Comparison of ENCODE assay signal across 8 mouse cellular contexts in the genomic region with DNA sequence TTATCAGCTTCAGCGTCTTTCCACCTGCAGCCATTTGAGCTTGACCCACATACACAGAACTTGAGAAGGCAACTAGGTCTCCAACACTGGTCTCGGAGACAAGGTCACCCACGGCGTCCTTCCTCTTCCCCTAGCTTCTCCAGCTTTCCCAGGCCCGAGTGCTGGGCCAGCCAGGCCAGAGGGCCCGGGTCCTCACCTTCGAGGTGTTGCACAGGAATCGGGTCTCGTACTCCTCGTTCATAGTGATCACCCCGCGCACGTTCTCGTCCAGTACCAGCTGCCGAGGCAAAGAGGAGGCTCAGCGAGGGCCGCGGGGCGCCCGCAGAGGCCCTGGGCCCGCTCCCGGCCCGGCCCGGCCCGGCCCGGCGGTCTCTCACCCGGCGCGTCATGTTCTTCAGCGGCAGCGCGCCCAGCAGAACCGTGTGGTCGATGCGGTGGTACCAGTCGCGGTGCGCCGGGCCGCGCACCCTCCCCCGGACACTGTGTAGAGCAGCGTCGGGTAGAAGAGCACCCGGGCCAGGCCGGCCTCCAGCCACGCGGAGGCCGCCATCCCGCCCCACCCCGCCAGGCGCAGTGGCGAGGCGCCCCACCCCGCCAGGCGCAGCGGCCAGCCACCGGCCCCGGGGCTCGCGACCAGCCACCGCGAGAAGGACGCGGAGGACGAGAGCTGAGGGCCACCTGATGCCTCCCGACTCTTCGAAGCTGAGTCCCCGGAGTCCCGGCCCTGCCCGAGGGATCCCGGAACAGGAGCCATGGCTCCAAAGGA. TPM values are rescaled to one million over a fixed set of nuclear protein-coding genes. Genes with fewer than 3 reads are reported as not detected.
DNase-seq lines count a peak whose midpoint lies in the region; ATAC-seq and TF ChIP-seq lines count a peak whose summit lies in the region.

No protein-coding gene starts in this region.

- peak; percentile 64 for DNase-seq in MEL (ENCODE audit: low read depth, low spot score)
- DNase-seq in cerebellum, adult 18-20 months, result peak; percentile 70 to 82
- DNase-seq in heart, postnatal 36 days, result peak; percentile 80 to 86
- DNase-seq in layer of hippocampus, postnatal 10 days (ENCODE audit: low spot score in 2 of 2), result peak; percentile 74 to 78
- peak; percentile 67 for DNase-seq in lung, postnatal 25 days (ENCODE audit: low spot score)
- peak; percentile 77 for DNase-seq in ovary, postnatal 36 days (ENCODE audit: low spot score)
- DNase-seq in thymus, postnatal 36 days, result peak; percentile 53 to 61

- peaks cover 31% of the 10 kb centered on the region for H3K79me2 ChIP-seq in MEL (ENCODE audit: control insufficient read depth, insufficient read depth, low read length, poor library complexity)

- H3K9me3 ChIP-seq in MEL (replicated peaks; ENCODE audit: insufficient read depth, low read length), result no peaks in the 10 kb centered on the region
- H3K9me3 ChIP-seq in forebrain, embryonic 16.5 days (ENCODE audit: control insufficient read depth, low read length), result no peaks in the 10 kb centered on the region

- H3K4me3 ChIP-seq in MEL (ENCODE audit: control insufficient read depth in 1 of 2, insufficient read depth in 1 of 2, low read depth in 2 of 2, low read length in 2 of 2), result peak overlapping the region; percentile 61 to 95
- H3K4me3 ChIP-seq in forebrain, embryonic 16.5 days (replicated peaks; ENCODE audit: low read length), result peak overlapping the region; percentile 70

- TF ChIP-seq POLR2A in MEL (IDR thresholded peaks at IDR 0.05; ENCODE audit: control insufficient read depth in 1 of 2, insufficient read depth in 1 of 2, low read depth in 1 of 2, low read length in 2 of 2, poor library complexity in 1 of 2), result peak; percentile 59 to 88; a peak in 3 of 4 replicates

- TF ChIP-seq EP300 in MEL (IDR thresholded peaks at IDR 0.05; ENCODE audit: low read depth in 1 of 2, low read length in 2 of 2), result no peak

- intact Hi-C loops in heart, postnatal 36 days (cut with DNase I), result loop anchor here (1.0 to 5.0 kb wide), 3 partner anchors 13 to 135 kb away; partner anchors contain the start of genes Kbtbd4, Ndufs3 and Psmc3

- TF ChIP-seq RAD21 in MEL (IDR thresholded peaks at IDR 0.05; ENCODE audit: low read depth, low read length), result no peak

- 1% methylated on average over 64 of the region's 73 CpGs for WGBS in forebrain, embryonic 16.5 days

- ATAC-seq in forebrain, embryonic 16.5 days, result peak; percentile 87

- peak overlapping the region; percentile 60 for H3K27ac ChIP-seq in MEL (ENCODE audit: control insufficient read depth, low read depth, low read length)
- peak overlapping the region; percentile 85 for H3K27ac ChIP-seq in forebrain, embryonic 16.5 days (ENCODE audit: low read length)

- peaks cover 0 to 5% of the 10 kb centered on the region in 2 experiments; a peak in 3 of 4 replicates for H3K4me1 ChIP-seq in MEL (ENCODE audit: control insufficient read depth in 1 of 2, insufficient read depth in 2 of 2, low read length in 2 of 2)
- H3K4me1 ChIP-seq in forebrain, embryonic 16.5 days (replicated peaks; ENCODE audit: control insufficient read depth, insufficient read depth, low read length), result peaks cover 27% of the 10 kb centered on the region

- H3K27me3 ChIP-seq in MEL (ENCODE audit: control insufficient read depth in 1 of 2, insufficient read depth in 2 of 2, low read length in 2 of 2), result no peaks in the 10 kb centered on the region
- no peaks in the 10 kb centered on the region for H3K27me3 ChIP-seq in forebrain, embryonic 16.5 days (replicated peaks; ENCODE audit: control insufficient read depth, insufficient read depth, low read length)

- peak overlapping the region; percentile 87 for H3K4me2 ChIP-seq in forebrain, embryonic 16.5 days (ENCODE audit: low read length)

- TF ChIP-seq CTCF in MEL (IDR thresholded peaks at IDR 0.05 in 2 of 3, conservative IDR thresholded peaks at IDR 0.05 in 1 of 3; ENCODE audit: control insufficient read depth in 1 of 3, insufficient read depth in 1 of 3, low read depth in 2 of 3, low read length in 3 of 3, poor library complexity in 1 of 3, severe bottlenecking in 1 of 3), result no peak

- H3K36me3 ChIP-seq in MEL (ENCODE audit: control insufficient read depth in 1 of 2, insufficient read depth in 2 of 2, low read length in 2 of 2), result peaks cover 0 to 15% of the 10 kb centered on the region in 2 experiments; a peak in 3 of 4 replicates
- H3K36me3 ChIP-seq in forebrain, embryonic 16.5 days (ENCODE audit: control insufficient read depth, insufficient read depth), result peaks cover 4% of the 10 kb centered on the region; the same call in 1 of the 2 replicates

- peak overlapping the region; percentile 93 for H3K9ac ChIP-seq in MEL (ENCODE audit: control insufficient read depth, low read depth, low read length, poor library complexity, severe bottlenecking)
- H3K9ac ChIP-seq in forebrain, embryonic 16.5 days (replicated peaks; ENCODE audit: low read depth, low read length), result peak overlapping the region; percentile 96

TF ChIP-seq in MEL, 35 proteins besides CTCF, POLR2A, EP300 and RAD21:
- TF ChIP-seq RCOR1 (IDR thresholded peaks at IDR 0.05; ENCODE audit: low read depth, low read length) (no peak), UBTF (IDR thresholded peaks at IDR 0.05; ENCODE audit: borderline replicate concordance, insufficient read depth, low read depth, low read length) (peak; percentile 88; the same call in 1 of the 2 replicates), SIN3A (IDR thresholded peaks at IDR 0.05; ENCODE audit: low read length) (peak; percentile 37; the same call in 1 of the 2 replicates), HCFC1 (IDR thresholded peaks at IDR 0.05; ENCODE audit: low read depth, low read length) (0 out of 2 replicates have a peak, but pooled peaks have one; percentile 42), MAFK (IDR thresholded peaks at IDR 0.05; ENCODE audit: borderline replicate concordance, low read depth, low read length) (no peak), ELF1 (IDR thresholded peaks at IDR 0.05; ENCODE audit: low read depth, low read length) (no peak), CHD2 (IDR thresholded peaks at IDR 0.05; ENCODE audit: low read length) (no peak), KAT2A (conservative IDR thresholded peaks at IDR 0.05; ENCODE audit: low read depth, low read length) (no peak; the same call in 1 of the 2 replicates), E2F4 (IDR thresholded peaks at IDR 0.05; ENCODE audit: borderline replicate concordance, low read depth, low read length) (no peak), GATA1 (IDR thresholded peaks at IDR 0.05; ENCODE audit: low read depth, low read length) (0 out of 2 replicates have a peak, but pooled peaks have one; percentile 39), ZMIZ1 (IDR thresholded peaks at IDR 0.05; ENCODE audit: low read depth, low read length) (no peak; the same call in 1 of the 2 replicates), TCF12 (IDR thresholded peaks at IDR 0.05; ENCODE audit: low read depth, low read length) (no peak; the same call in 1 of the 2 replicates), MAZ (IDR thresholded peaks at IDR 0.05; ENCODE audit: low read depth, low read length) (peak; percentile 3; the same call in 1 of the 2 replicates)
TF ChIP-seq in MEL: peak in this region for 5.

RNA-seq across cellular contexts. Expression of gene Ndufs3, which starts 12.8 kb away (rescaled TPM):
- 134 and 137 TPM in 2 replicates for total RNA-seq in MEL (2012; rRNA removed)
- 100 to 1,000 TPM in 1 of 2 experiments, not detected in 1; 193 TPM for polyA plus RNA-seq in MEL (2012; ENCODE audit: insufficient read depth in 1 of 2, insufficient read length in 2 of 2, low read depth in 1 of 2, low replicate concordance in 2 of 2, missing spikeins in 1 of 2)
- polyA plus RNA-seq in forebrain, embryonic 16.5 days (2015; fragmentation: Nextera tagmentation; extraction: Ambion mirVana), result 211 and 212 TPM in 2 replicates
- total RNA-seq in heart, postnatal 36 days (2021), result 100 to 1,000 TPM; 797 to 891 TPM
- 100 to 1,000 TPM; 224 to 227 TPM for total RNA-seq in layer of hippocampus, postnatal 10 days (2021)

RNA-seq across cellular contexts. Expression of gene Kbtbd4, which starts 12.9 kb away (rescaled TPM):
- total RNA-seq in MEL (2012; rRNA removed), result 18.0 and 21.9 TPM in 2 replicates
- 10 to 100 TPM in 1 of 2 experiments, not detected in 1; 23.1 TPM for polyA plus RNA-seq in MEL (2012; ENCODE audit: insufficient read depth in 1 of 2, insufficient read length in 2 of 2, low read depth in 1 of 2, low replicate concordance in 2 of 2, missing spikeins in 1 of 2)
- polyA plus RNA-seq in forebrain, embryonic 16.5 days (2015; fragmentation: Nextera tagmentation; extraction: Ambion mirVana), result 61.9 and 62.3 TPM in 2 replicates
- 10 to 100 TPM; 22.1 to 23.8 TPM for total RNA-seq in heart, postnatal 36 days (2021)
- 10 to 100 TPM; 30.9 to 34.9 TPM for total RNA-seq in layer of hippocampus, postnatal 10 days (2021)

RNA-seq across cellular contexts. Expression of gene Celf1, which starts 22.8 kb away (rescaled TPM):
- 46.2 and 49.6 TPM in 2 replicates for total RNA-seq in MEL (2012; rRNA removed)
- 100 to 1,000 TPM in 1 of 2 experiments, 10 to 100 TPM in 1; 82.3 to 212 TPM for polyA plus RNA-seq in MEL (2012; ENCODE audit: insufficient read depth in 1 of 2, insufficient read length in 2 of 2, low read depth in 1 of 2, low replicate concordance in 2 of 2, missing spikeins in 1 of 2)
- 130 and 144 TPM in 2 replicates for polyA plus RNA-seq in forebrain, embryonic 16.5 days (2015; fragmentation: Nextera tagmentation; extraction: Ambion mirVana)
- total RNA-seq in heart, postnatal 36 days (2021), result 10 to 100 TPM; 72.6 to 75.3 TPM
- 100 to 1,000 TPM; 109 to 116 TPM for total RNA-seq in layer of hippocampus, postnatal 10 days (2021)

RNA-seq across cellular contexts. Expression of gene C1qtnf4, which starts 31.8 kb away (rescaled TPM):
- not detected in 2 replicates for total RNA-seq in MEL (2012; rRNA removed)
- not detected for polyA plus RNA-seq in MEL (2012; ENCODE audit: insufficient read depth in 1 of 2, insufficient read length in 2 of 2, low read depth in 1 of 2, low replicate concordance in 2 of 2, missing spikeins in 1 of 2)
- 28.6 and 29.9 TPM in 2 replicates for polyA plus RNA-seq in forebrain, embryonic 16.5 days (2015; fragmentation: Nextera tagmentation; extraction: Ambion mirVana)
- total RNA-seq in heart, postnatal 36 days (2021), result 1 to 10 TPM; 2.6 to 5.1 TPM
- 100 to 1,000 TPM; 157 to 186 TPM for total RNA-seq in layer of hippocampus, postnatal 10 days (2021)

Comparison
In these comparisons a context has a peak if more than half of its experiments do, and no peak if none do; other contexts are left out.
1. Peak in every context shown above with its lines: DNase-seq, ATAC-seq, H3K4me3 ChIP-seq and H3K27ac ChIP-seq.